19 mouse cellular contexts compared by ENCODE assay signal in genomic region chr6:30709115-30709514, GRCm38 (mm10). TPM values are rescaled to one million over a fixed set of nuclear protein-coding genes. Genes with fewer than 3 reads are reported as not detected.
DNase-seq lines count a peak whose midpoint lies in the region; ATAC-seq lines count a peak whose summit lies in the region.
"Had no signal": no experiment of that assay in that cellular context is flagged by ENCODE, and none has a peak within 500 bp of the region (broad histone marks: within the 10 kb centered on the region; RNA-seq: fewer than 3 reads in every experiment).

No protein-coding gene starts in this region.

- no peaks in the 10 kb centered on the region for H3K36me3 ChIP-seq in hindbrain, embryonic 10.5 days
- no peaks in the 10 kb centered on the region for H3K36me3 ChIP-seq in hindbrain, embryonic 11.5 days (ENCODE audit: control insufficient read depth, insufficient read depth, low read length)
- H3K36me3 ChIP-seq in midbrain, embryonic 11.5 days (ENCODE audit: control insufficient read depth, insufficient read depth, low read length), result no peaks in the 10 kb centered on the region
- no peaks in the 10 kb centered on the region for H3K36me3 ChIP-seq in midbrain, embryonic 15.5 days (replicated peaks)
- peaks cover 22% of the 10 kb centered on the region for H3K36me3 ChIP-seq in limb, embryonic 10.5 days
- H3K36me3 ChIP-seq: embryonic facial prominence, embryonic 15.5 days; heart, embryonic 13.5 days; hindbrain, embryonic 15.5 days had no signal

- no peak overlapping the region for H3K4me3 ChIP-seq in hindbrain, embryonic 10.5 days
- H3K4me3 ChIP-seq in hindbrain, embryonic 11.5 days (ENCODE audit: low read depth, low read length), result no peak overlapping the region
- no peak overlapping the region for H3K4me3 ChIP-seq in midbrain, embryonic 11.5 days (ENCODE audit: low read depth, low read length)
- no peak overlapping the region for H3K4me3 ChIP-seq in midbrain, embryonic 15.5 days
- H3K4me3 ChIP-seq in limb, embryonic 10.5 days, result peak overlapping the region; percentile 36
- H3K4me3 ChIP-seq: embryonic facial prominence, embryonic 15.5 days; heart, embryonic 13.5 days; hindbrain, embryonic 15.5 days had no signal

- ATAC-seq in hindbrain, embryonic 11.5 days (ENCODE audit: low FRiP score), result no peak
- ATAC-seq in midbrain, embryonic 11.5 days (ENCODE audit: low FRiP score), result no peak
- ATAC-seq in midbrain, embryonic 15.5 days (replicated peaks), result no peak
- ATAC-seq: intestine, postnatal 0 days; liver, postnatal 0 days had no signal

- 38% methylated on average over 6 of the region's 6 CpGs for WGBS in hindbrain, embryonic 10.5 days
- WGBS in hindbrain, embryonic 11.5 days, result 43% methylated on average over 6 of the region's 6 CpGs
- WGBS in midbrain, embryonic 11.5 days, result 36% methylated on average over 6 of the region's 6 CpGs
- WGBS in midbrain, embryonic 15.5 days, result 19% methylated on average over 6 of the region's 6 CpGs
- 48% methylated on average over 6 of the region's 6 CpGs for WGBS in limb, embryonic 10.5 days

- H3K27me3 ChIP-seq in hindbrain, embryonic 10.5 days (ENCODE audit: insufficient read depth, poor library complexity, severe bottlenecking), result 0 out of 2 replicates have a peak, but pooled peaks cover 4% of the 10 kb centered on the region
- H3K27me3 ChIP-seq in hindbrain, embryonic 11.5 days (ENCODE audit: control insufficient read depth, insufficient read depth, low read length), result no peaks in the 10 kb centered on the region
- no peaks in the 10 kb centered on the region for H3K27me3 ChIP-seq in midbrain, embryonic 11.5 days (ENCODE audit: control insufficient read depth, insufficient read depth, low read length)
- H3K27me3 ChIP-seq in midbrain, embryonic 15.5 days (replicated peaks), result no peaks in the 10 kb centered on the region
- H3K27me3 ChIP-seq in limb, embryonic 10.5 days (ENCODE audit: low read depth, poor library complexity, severe bottlenecking), result no peaks in the 10 kb centered on the region
- H3K27me3 ChIP-seq: embryonic facial prominence, embryonic 15.5 days; heart, embryonic 13.5 days; hindbrain, embryonic 15.5 days had no signal

- DNase-seq in hindbrain, embryonic 10.5 days (ENCODE audit: low spot score), result no peak
- no peak for DNase-seq in hindbrain, embryonic 11.5 days (ENCODE audit: low spot score)
- no peak for DNase-seq in midbrain, embryonic 11.5 days (ENCODE audit: low spot score, missing footprints)
- DNase-seq in limb, embryonic 10.5 days (ENCODE audit: low spot score), result no peak
- peak; percentile 27 for DNase-seq in retina, embryonic 14.5 days (ENCODE audit: low spot score)
- DNase-seq in heart, postnatal 4 days, result no peak
- DNase-seq: adrenal gland, adult 2 months; cerebellum, adult 11-12 months; gastrocnemius, postnatal 25 days; layer of hippocampus, postnatal 36 days; left cerebral cortex, postnatal 4 days; liver, postnatal 0 days; right cerebral cortex, postnatal 14 days; thymus, adult 18-20 months had no signal

- no peaks in the 10 kb centered on the region for H3K9me3 ChIP-seq in hindbrain, embryonic 10.5 days
- H3K9me3 ChIP-seq in hindbrain, embryonic 11.5 days (ENCODE audit: control insufficient read depth, low read length), result no peaks in the 10 kb centered on the region
- H3K9me3 ChIP-seq in midbrain, embryonic 11.5 days (ENCODE audit: control insufficient read depth, low read length), result no peaks in the 10 kb centered on the region
- no peaks in the 10 kb centered on the region for H3K9me3 ChIP-seq in midbrain, embryonic 15.5 days
- H3K9me3 ChIP-seq in limb, embryonic 10.5 days (replicated peaks), result no peaks in the 10 kb centered on the region
- H3K9me3 ChIP-seq: embryonic facial prominence, embryonic 15.5 days; heart, embryonic 13.5 days; hindbrain, embryonic 15.5 days had no signal

- no peak overlapping the region for H3K9ac ChIP-seq in hindbrain, embryonic 11.5 days (ENCODE audit: low read depth, low read length)
- no peak overlapping the region; the same call in 1 of the 2 replicates for H3K9ac ChIP-seq in midbrain, embryonic 11.5 days (ENCODE audit: low read length)
- no peak overlapping the region for H3K9ac ChIP-seq in midbrain, embryonic 15.5 days
- H3K9ac ChIP-seq: embryonic facial prominence, embryonic 15.5 days; heart, embryonic 13.5 days; hindbrain, embryonic 15.5 days; liver, postnatal 0 days had no signal

- H3K4me2 ChIP-seq in hindbrain, embryonic 11.5 days (replicated peaks; ENCODE audit: low read depth, low read length), result no peak overlapping the region
- no peak overlapping the region for H3K4me2 ChIP-seq in midbrain, embryonic 11.5 days
- no peak overlapping the region for H3K4me2 ChIP-seq in midbrain, embryonic 15.5 days
- H3K4me2 ChIP-seq: embryonic facial prominence, embryonic 15.5 days; heart, embryonic 13.5 days; hindbrain, embryonic 15.5 days had no signal

- H3K4me1 ChIP-seq in hindbrain, embryonic 10.5 days (replicated peaks), result peaks cover 37% of the 10 kb centered on the region
- no peaks in the 10 kb centered on the region for H3K4me1 ChIP-seq in hindbrain, embryonic 11.5 days (replicated peaks; ENCODE audit: control insufficient read depth, insufficient read depth, low read length)
- peaks cover 12% of the 10 kb centered on the region for H3K4me1 ChIP-seq in midbrain, embryonic 11.5 days (ENCODE audit: control insufficient read depth, insufficient read depth, low read length)
- H3K4me1 ChIP-seq in midbrain, embryonic 15.5 days, result peaks cover 13% of the 10 kb centered on the region
- peaks cover 58% of the 10 kb centered on the region for H3K4me1 ChIP-seq in limb, embryonic 10.5 days

- peak overlapping the region; percentile 71 for H3K27ac ChIP-seq in hindbrain, embryonic 10.5 days
- no peak overlapping the region for H3K27ac ChIP-seq in hindbrain, embryonic 11.5 days (ENCODE audit: low read depth, low read length)
- H3K27ac ChIP-seq in midbrain, embryonic 11.5 days (ENCODE audit: low read depth, low read length), result peak overlapping the region; percentile 48
- H3K27ac ChIP-seq in midbrain, embryonic 15.5 days, result no peak overlapping the region
- peak overlapping the region; percentile 97 for H3K27ac ChIP-seq in limb, embryonic 10.5 days
- H3K27ac ChIP-seq: embryonic facial prominence, embryonic 15.5 days; heart, embryonic 13.5 days; hindbrain, embryonic 15.5 days had no signal

RNA-seq across cellular contexts. Expression of gene Mest, which starts 14.2 kb away (rescaled TPM):
- polyA plus RNA-seq in hindbrain, embryonic 10.5 days (2016; fragmentation: Nextera tagmentation; extraction: Ambion mirVana), result 1,257 and 1,613 TPM in 2 replicates
- polyA plus RNA-seq in hindbrain, embryonic 11.5 days (2014; fragmentation: Nextera tagmentation; extraction: Ambion mirVana), result 1,131 and 1,227 TPM in 2 replicates
- 1,255 and 1,269 TPM in 2 replicates for polyA plus RNA-seq in midbrain, embryonic 11.5 days (2014; fragmentation: Nextera tagmentation; extraction: Ambion mirVana)
- polyA plus RNA-seq in midbrain, embryonic 15.5 days (2015; fragmentation: Nextera tagmentation; extraction: Ambion mirVana), result 344 and 374 TPM in 2 replicates
- polyA plus RNA-seq in limb, embryonic 10.5 days (2016; fragmentation: Nextera tagmentation; extraction: Ambion mirVana), result 3,140 and 3,810 TPM in 2 replicates
- total RNA-seq in heart, postnatal 4 days (2021), result 100 to 1,000 TPM; 504 to 641 TPM

RNA-seq across cellular contexts. Expression of gene Cep41, which starts 15.6 kb away (rescaled TPM):
- 16.0 and 19.0 TPM in 2 replicates for polyA plus RNA-seq in hindbrain, embryonic 10.5 days (2016; fragmentation: Nextera tagmentation; extraction: Ambion mirVana)
- polyA plus RNA-seq in hindbrain, embryonic 11.5 days (2014; fragmentation: Nextera tagmentation; extraction: Ambion mirVana), result 19.7 and 26.8 TPM in 2 replicates
- 23.8 and 24.5 TPM in 2 replicates for polyA plus RNA-seq in midbrain, embryonic 11.5 days (2014; fragmentation: Nextera tagmentation; extraction: Ambion mirVana)
- 13.6 and 14.0 TPM in 2 replicates for polyA plus RNA-seq in midbrain, embryonic 15.5 days (2015; fragmentation: Nextera tagmentation; extraction: Ambion mirVana)
- 28.8 and 33.1 TPM in 2 replicates for polyA plus RNA-seq in limb, embryonic 10.5 days (2016; fragmentation: Nextera tagmentation; extraction: Ambion mirVana)
- 1 to 10 TPM; 4.2 to 8.0 TPM for total RNA-seq in heart, postnatal 4 days (2021)

Comparison
In these comparisons a context has a peak if more than half of its experiments do, and no peak if none do; other contexts are left out.
1. H3K27ac ChIP-seq: peak in hindbrain, embryonic 10.5 days (single experiment), midbrain, embryonic 11.5 days (single experiment) and limb, embryonic 10.5 days (single experiment); none in hindbrain, embryonic 11.5 days (single experiment) and midbrain, embryonic 15.5 days (single experiment).